Mouse (Mus musculus) limb, embryonic 14.5 days (tissue): Measurements from ENCODE around the gene Col4a2. TPM values are rescaled to one million over a fixed set of nuclear protein-coding genes. Genes with fewer than 3 reads are reported as not detected.
"Not testable (repeated sequence)": the region's sequence is repeated elsewhere in the genome, so short reads cannot be mapped to it uniquely, and the experiment has no call there.

Source experiments
- ATAC-seq: fragments of 200-750 bp; cut with Nextera tagmentation; 2 replicates; pipeline ENCODE4 v1.8.0; 2017; ENCODE audit warnings: low read depth, moderate number of reproducible peaks, moderate TSS enrichment; ENCODE audit not compliant: low FRiP score
- DNase-seq: peaks from one replicate; pipeline ENCODE4 v3.0.0-alpha.2; 2015; ENCODE audit warnings: low spot score
- H3K27ac ChIP-seq: fragments of 300-500 bp; sonication (generic); replicated peaks from 2 replicates; pipeline ENCODE4 v1.5.1; 2014; ENCODE audit warnings: low read depth, mild to moderate bottlenecking, low read length, moderate library complexity, mixed read lengths
- H3K27me3 ChIP-seq: fragments of 300-500 bp; sonication (generic); 2 replicates; pipeline ENCODE4 v1.6.1; 2014; ENCODE audit warnings: low read length, mixed read lengths; ENCODE audit not compliant: control insufficient read depth, insufficient read depth
- H3K36me3 ChIP-seq: fragments of 300-500 bp; sonication (generic); 2 replicates; pipeline ENCODE4 v1.6.1; 2014; ENCODE audit warnings: mild to moderate bottlenecking, low read length, moderate library complexity, mixed read lengths; ENCODE audit not compliant: control insufficient read depth, insufficient read depth
- H3K4me1 ChIP-seq: fragments of 300-500 bp; sonication (generic); 2 replicates; pipeline ENCODE4 v1.6.1; 2014; ENCODE audit warnings: antibody characterized with exemption, low read length, mixed read lengths; ENCODE audit not compliant: control insufficient read depth, insufficient read depth
- H3K4me2 ChIP-seq: fragments of 300-500 bp; sonication (generic); replicated peaks from 2 replicates; pipeline ENCODE4 v1.6.1; 2014; ENCODE audit warnings: low read depth, mild to moderate bottlenecking, low read length, moderate library complexity; ENCODE audit not compliant: severe bottlenecking
- H3K4me3 ChIP-seq: fragments of 300-500 bp; sonication (generic); replicated peaks from 2 replicates; pipeline ENCODE4 v1.5.1; 2014; ENCODE audit warnings: low read length
- H3K9ac ChIP-seq: fragments of 300-500 bp; sonication (generic); 2 replicates; pipeline ENCODE4 v1.6.1; 2014; ENCODE audit warnings: mild to moderate bottlenecking, low read depth, low read length, moderate library complexity; ENCODE audit not compliant: severe bottlenecking
- H3K9me3 ChIP-seq: fragments of 300-500 bp; sonication (generic); 2 replicates; pipeline ENCODE4 v1.6.1; 2016; ENCODE audit warnings: low read length; ENCODE audit not compliant: control insufficient read depth
- POLR2A ChIP-seq: fragments of 200-500 bp; IDR thresholded peaks from 2 replicates; pipeline ENCODE4 v1.8.0; 2012; ENCODE audit warnings: inconsistent platforms, mild to moderate bottlenecking, moderate library complexity, borderline replicate concordance; ENCODE audit not compliant: insufficient read depth, insufficient read length; ENCODE audit errors: extremely low read depth
- WGBS: fragments of 180-500 bp; shearing (Covaris S2); extraction: QIAGEN DNeasy Blood & Tissue Kit; methylation state at CpG from one replicate; pipeline ENCODE4 v1.1.7; 2014; 5-methylcytosine and 5-hydroxymethylcytosine counted together
- polyA plus RNA-seq, 2 experiments: library from polyadenylated mRNA; depleted of rRNA in 1 of 2; stranded (reverse) in 1 of 2; unstranded in 1 of 2; fragments of >200 nt; fragmentation: Nextera tagmentation in 1 of 2; extraction: Ambion mirVana in 1 of 2; gene quantifications; 2 replicates each; pipeline versions ENCODE4 v1.2.1 to v1.2.3; 2012 to 2014

The Col4a2 gene
- polyA plus RNA-seq, 2 experiments: 76.4 to 89.0 TPM

DNA sequence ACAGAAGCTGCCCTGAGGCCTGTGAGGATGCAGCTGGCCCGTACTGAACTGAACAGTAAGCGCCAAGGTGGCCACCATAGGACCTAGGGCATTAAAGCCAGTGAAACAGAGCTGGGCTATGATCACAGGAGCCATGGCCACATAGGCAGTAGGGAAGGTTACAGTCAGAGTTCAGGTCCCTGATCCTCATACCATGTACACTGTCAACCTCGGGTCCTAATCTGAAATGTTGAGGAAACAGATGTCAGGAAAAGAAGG is 152.0 kb downstream of the Col4a2 start:
- no peak overlapping the region for H3K27ac ChIP-seq
- DNase-seq (no peak), ATAC-seq (no peak)
- no peak overlapping the region for H3K9ac ChIP-seq
- 72% methylated on average over 3 of the region's 3 CpGs for WGBS
- H3K36me3 ChIP-seq: no peaks in the 10 kb centered on the region
- no peak overlapping the region for H3K4me3 ChIP-seq
- no peak overlapping the region for H3K4me2 ChIP-seq
- H3K27me3 ChIP-seq: no peaks in the 10 kb centered on the region
- no peaks in the 10 kb centered on the region for H3K4me1 ChIP-seq
- no peaks in the 10 kb centered on the region for H3K9me3 ChIP-seq
- TF ChIP-seq POLR2A: no peak

DNA sequence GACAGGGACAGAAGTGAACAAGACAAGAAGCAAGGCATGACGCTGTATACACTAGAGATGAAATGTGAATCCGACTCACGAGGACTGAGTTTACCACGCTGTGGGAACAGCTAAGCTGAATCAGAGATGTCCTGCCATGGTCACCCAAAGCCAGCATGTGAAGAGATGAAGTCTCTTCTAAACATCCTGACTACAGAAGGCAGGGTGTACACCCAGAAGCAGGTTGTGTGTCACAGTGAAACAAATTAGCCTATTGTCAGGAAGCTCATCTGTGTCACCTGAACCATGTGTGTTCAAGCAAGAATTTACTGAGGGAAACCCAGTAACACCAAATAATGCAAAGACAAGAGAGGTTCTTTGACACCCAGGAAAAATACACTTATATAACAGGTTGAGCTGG is 153.0 kb downstream of the Col4a2 start:
- no peaks in the 10 kb centered on the region for H3K4me1 ChIP-seq
- ATAC-seq: no peak
- H3K27me3 ChIP-seq: no peaks in the 10 kb centered on the region
- H3K36me3 ChIP-seq: no peaks in the 10 kb centered on the region
- no peak overlapping the region for H3K4me3 ChIP-seq
- H3K4me2 ChIP-seq: no peak overlapping the region
- no peak overlapping the region for H3K9ac ChIP-seq
- H3K9me3 ChIP-seq: no peaks in the 10 kb centered on the region
- DNase-seq: no peak
- H3K27ac ChIP-seq: no peak overlapping the region
- TF ChIP-seq POLR2A: no peak
- WGBS: 86% methylated on average over 4 of the region's 4 CpGs

DNA sequence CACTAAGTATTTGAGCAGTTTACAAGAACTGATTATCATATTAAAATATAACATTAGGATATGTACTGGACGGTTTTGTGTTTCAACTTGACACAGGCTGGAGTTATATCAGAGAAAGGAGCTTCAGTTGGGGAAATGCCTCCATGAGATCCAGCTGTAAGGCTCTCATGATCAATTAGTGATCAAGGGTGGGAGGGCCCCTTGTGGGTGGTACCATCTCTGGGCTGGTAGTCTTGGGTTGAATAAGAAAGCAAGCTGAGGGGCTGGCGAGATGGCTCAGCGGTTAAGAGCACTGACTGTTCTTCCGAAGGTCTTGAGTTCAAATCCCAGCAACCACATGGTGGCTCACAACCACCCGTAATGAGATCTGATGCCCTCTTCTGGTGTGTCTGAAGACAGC is 153.9 kb downstream of the Col4a2 start:
- not testable (repeated sequence) for H3K36me3 ChIP-seq, H3K27me3 ChIP-seq, H3K4me2 ChIP-seq, H3K4me1 ChIP-seq, DNase-seq, H3K9me3 ChIP-seq, H3K4me3 ChIP-seq, ATAC-seq, H3K27ac ChIP-seq, H3K9ac ChIP-seq
- 87% methylated on average over 4 of the region's 5 CpGs for WGBS

DNA sequence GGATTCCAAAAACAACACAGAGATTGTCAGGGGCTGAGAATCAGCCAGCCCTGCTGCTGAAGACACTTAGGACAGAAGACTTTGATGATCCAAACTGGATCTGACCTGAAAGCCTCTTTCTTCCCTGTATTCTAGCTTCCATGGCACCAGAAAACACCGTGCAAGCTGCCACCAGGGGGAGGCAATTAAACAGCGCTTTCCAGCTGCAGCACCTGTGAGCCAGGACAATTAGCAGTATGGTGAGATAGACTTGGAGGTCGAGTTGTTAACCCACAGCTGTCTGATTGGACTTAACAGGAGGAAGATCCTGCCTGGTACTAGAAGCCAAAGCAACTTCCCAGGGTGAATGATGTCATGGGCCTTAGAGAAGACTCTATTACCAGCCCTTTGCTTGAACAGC is 156.5 kb downstream of the Col4a2 start:
- Histone ChIP-seq H3K4me1 (no peaks in the 10 kb centered on the region), H3K9me3 (no peaks in the 10 kb centered on the region), H3K27me3 (no peaks in the 10 kb centered on the region), H3K27ac (no peak overlapping the region), H3K36me3 (no peaks in the 10 kb centered on the region), H3K4me3 (no peak overlapping the region), H3K9ac (no peak overlapping the region), H3K4me2 (no peak overlapping the region)
- ATAC-seq (no peak), DNase-seq (no peak)
- no peak for TF ChIP-seq POLR2A
- WGBS: 1% methylated on average over 3 of the region's 3 CpGs

DNA sequence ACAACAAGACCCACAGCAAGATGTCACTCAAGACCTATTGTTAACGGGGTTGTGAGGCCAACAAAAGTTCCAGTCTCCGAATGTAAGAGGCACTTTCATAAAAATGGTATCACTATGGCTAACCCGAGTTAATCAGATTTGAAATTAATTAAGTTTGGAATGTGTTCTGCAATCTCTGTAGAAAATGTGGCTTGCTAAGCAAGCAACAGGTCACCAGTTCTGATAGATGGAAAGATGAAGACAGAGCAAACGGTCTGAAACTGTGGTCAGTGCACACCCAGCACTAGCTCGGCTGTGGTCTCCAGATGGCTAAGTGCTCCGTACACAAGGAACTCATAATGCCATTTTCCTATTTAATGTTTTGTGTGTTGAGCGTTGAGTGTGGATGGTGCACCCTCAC is 158.1 kb downstream of the Col4a2 start:
- H3K27ac ChIP-seq: no peak overlapping the region
- no peak overlapping the region for H3K4me2 ChIP-seq
- DNase-seq: no peak
- no peak for ATAC-seq
- H3K4me1 ChIP-seq: no peaks in the 10 kb centered on the region
- no peak overlapping the region for H3K9ac ChIP-seq
- H3K4me3 ChIP-seq: no peak overlapping the region
- no peak for TF ChIP-seq POLR2A
- 77% methylated on average over 7 of the region's 7 CpGs for WGBS
- H3K36me3 ChIP-seq: no peaks in the 10 kb centered on the region
- 0 out of 2 replicates have a peak, but pooled peaks cover 1% of the 10 kb centered on the region for H3K27me3 ChIP-seq
- H3K9me3 ChIP-seq: no peaks in the 10 kb centered on the region

DNA sequence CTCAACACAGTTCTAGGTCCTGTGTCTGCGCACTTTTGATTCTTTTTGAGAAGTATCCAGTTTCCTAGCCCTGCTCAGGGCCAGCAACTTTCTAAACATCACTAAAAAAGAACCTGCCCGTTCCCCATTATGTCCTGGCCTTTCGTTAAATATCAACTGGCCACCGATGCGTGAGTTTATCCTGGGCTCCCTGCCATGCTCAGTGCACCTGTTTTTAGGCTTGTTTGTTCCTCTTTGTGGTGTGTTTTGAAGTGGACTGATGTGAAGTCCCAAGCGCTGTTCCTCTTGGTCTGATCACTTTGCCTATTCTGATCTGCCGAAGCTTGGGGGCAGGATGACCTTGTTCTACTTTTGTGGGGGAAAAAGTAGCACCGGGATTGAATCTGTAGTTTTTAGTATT is 158.7 kb downstream of the Col4a2 start:
- Histone ChIP-seq H3K9me3 (no peaks in the 10 kb centered on the region), H3K27ac (no peak overlapping the region), H3K9ac (no peak overlapping the region), H3K4me1 (peaks cover 2% of the 10 kb centered on the region), H3K4me3 (no peak overlapping the region), H3K27me3 (peaks cover 7% of the 10 kb centered on the region), H3K36me3 (no peaks in the 10 kb centered on the region), H3K4me2 (no peak overlapping the region)
- WGBS: 60% methylated on average over 8 of the region's 8 CpGs
- DNase-seq: no peak
- no peak for ATAC-seq
- no peak for TF ChIP-seq POLR2A
